Mouse (Mus musculus) urinary bladder, postnatal 36 days (tissue): ENCODE data around the gene Agxt.

Experiments
- DNase-seq, 2 experiments: peaks; one replicate each; pipeline ENCODE4 v3.0.0; 2022; ENCODE audit warnings: low spot score in 2 of 2, mixed read lengths in 1 of 2

The Agxt gene

GRCm38 (mm10) chr1:93135036-93135526 lies at the start of gene Agxt:
Agxt (plus strand) TSS chr1:93135240.
- DNase-seq = no peak

- no peak for DNase-seq
Measured at GRCm38 (mm10) chr1:93092582-93092981, 42.5 kb upstream of the Agxt start.

GRCm38 (mm10) chr1:93098956-93099355 lies 36.1 kb upstream of the Agxt start:
- no peak for DNase-seq

- DNase-seq = no peak
Measured at GRCm38 (mm10) chr1:93100243-93100575, 34.8 kb upstream of the Agxt start.

GRCm38 (mm10) chr1:93100576-93101491 lies 34.2 kb upstream of the Agxt start:
- DNase-seq = no peak

- peak in 1 of 2 experiments; percentile 3 for DNase-seq
Measured at GRCm38 (mm10) chr1:93101571-93102061, 33.4 kb upstream of the Agxt start, which contains the start of gene Kif1a. Kif1a (minus strand) TSS chr1:93101951.

- no peak for DNase-seq
Measured at GRCm38 (mm10) chr1:93102700-93103099, 32.3 kb upstream of the Agxt start.

- DNase-seq = peak; percentile 44 to 70
Measured at GRCm38 (mm10) chr1:93114713-93115463, 20.2 kb upstream of the Agxt start.

- DNase-seq = no peak
Measured at GRCm38 (mm10) chr1:93115471-93115870, 19.6 kb upstream of the Agxt start.

GRCm38 (mm10) chr1:93118816-93119215 lies 16.2 kb upstream of the Agxt start:
- DNase-seq = no peak

GRCm38 (mm10) chr1:93123179-93123854 lies 11.7 kb upstream of the Agxt start:
- DNase-seq = no peak

GRCm38 (mm10) chr1:93124066-93124465 lies 11.0 kb upstream of the Agxt start:
- DNase-seq = no peak

GRCm38 (mm10) chr1:93125256-93125655 lies 9.8 kb upstream of the Agxt start:
- no peak for DNase-seq

- no peak for DNase-seq
Measured at GRCm38 (mm10) chr1:93128209-93128608, 6.8 kb upstream of the Agxt start.

GRCm38 (mm10) chr1:93128710-93129349 lies 6.2 kb upstream of the Agxt start:
- DNase-seq = peak; percentile 44 to 52

- no peak for DNase-seq
Measured at GRCm38 (mm10) chr1:93130242-93130983, 4.6 kb upstream of the Agxt start.

GRCm38 (mm10) chr1:93132676-93133075 lies 2.4 kb upstream of the Agxt start:
- no peak for DNase-seq

GRCm38 (mm10) chr1:93138534-93138933 lies 3.5 kb downstream of the Agxt start:
- DNase-seq = no peak

- DNase-seq = no peak
Measured at GRCm38 (mm10) chr1:93139713-93140112, 4.7 kb downstream of the Agxt start.

- no peak for DNase-seq
Measured at GRCm38 (mm10) chr1:93142871-93143270, 7.8 kb downstream of the Agxt start.

- no peak for DNase-seq
Measured at GRCm38 (mm10) chr1:93144176-93144575, 9.1 kb downstream of the Agxt start.
